Mouse (Mus musculus) lung, postnatal 4 days (tissue): ENCODE measurements around the gene Zbtb24.
A peak's percentile ranks its signal among the peaks of the same experiment; 100 is the strongest.
"Not testable (repeated sequence)": the region's sequence is repeated elsewhere in the genome, so short reads cannot be mapped to it uniquely, and the experiment has no call there.

Experiments
- DNase-seq, 2 experiments: peaks; one replicate each; pipeline ENCODE4 v3.0.0; 2021

Zbtb24 gene

GRCm38 (mm10) chr10:41450137-41450670, at the start of gene Zbtb24:
TSS of gene Zbtb24 (plus strand) at chr10:41450383.
- DNase-seq = peak; percentile 97

- DNase-seq = no peak
Observed at GRCm38 (mm10) chr10:41401097-41401496, 49.1 kb upstream of the Zbtb24 start.

GRCm38 (mm10) chr10:41403364-41403763, 46.8 kb upstream of the Zbtb24 start:
- peak; percentile 16 to 38 for DNase-seq

- DNase-seq = peak in 1 of 2 experiments; percentile 9
Observed at GRCm38 (mm10) chr10:41403893-41404612, 46.1 kb upstream of the Zbtb24 start.

- DNase-seq = not testable (repeated sequence)
Observed at GRCm38 (mm10) chr10:41410176-41410575, 40.0 kb upstream of the Zbtb24 start.

DNA sequence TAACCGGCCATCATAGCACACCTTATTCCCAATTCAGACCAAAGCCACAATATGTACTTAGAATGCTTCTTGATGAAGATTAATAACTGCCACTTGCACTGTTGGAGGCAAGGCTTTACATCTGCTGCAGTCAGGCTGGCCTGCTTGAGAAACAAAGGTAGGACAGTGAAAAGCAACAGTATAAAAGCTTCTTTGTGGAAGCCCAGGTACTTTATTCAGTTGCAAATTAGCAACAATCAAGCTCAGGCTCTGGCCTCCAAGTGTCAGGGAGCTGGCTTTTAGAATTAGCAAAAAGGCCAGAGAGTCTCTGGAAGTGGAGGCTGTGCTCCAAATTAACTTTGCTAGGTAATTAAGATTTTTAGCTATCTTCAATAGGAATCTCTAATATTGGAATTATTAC, 39.4 kb upstream of the Zbtb24 start:
- DNase-seq = not testable (repeated sequence)

- not testable (repeated sequence) for DNase-seq
Observed at GRCm38 (mm10) chr10:41413471-41413870, 36.7 kb upstream of the Zbtb24 start.

DNA sequence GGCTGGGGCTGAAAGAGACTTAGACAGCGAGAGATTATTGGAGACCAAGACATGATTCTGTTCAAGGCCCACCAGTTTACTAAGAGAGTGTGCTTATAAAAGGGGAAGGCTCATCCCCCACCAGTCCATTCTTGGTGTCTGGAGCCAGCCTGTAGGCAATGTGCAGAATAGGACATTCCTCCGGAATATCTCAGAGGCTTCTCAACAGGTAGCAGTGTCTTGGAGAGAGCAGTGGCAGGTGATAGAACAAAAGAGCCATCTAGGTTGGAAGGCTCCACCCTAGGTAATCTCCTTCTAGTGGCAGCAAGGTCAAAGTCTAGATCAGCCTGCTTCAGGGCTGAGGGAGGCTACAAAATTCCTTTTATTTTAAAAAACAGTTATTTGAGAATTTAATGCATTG, 34.8 kb upstream of the Zbtb24 start:
- not testable (repeated sequence) for DNase-seq

- no peak for DNase-seq
Observed at GRCm38 (mm10) chr10:41420496-41421200, 29.5 kb upstream of the Zbtb24 start.

DNA sequence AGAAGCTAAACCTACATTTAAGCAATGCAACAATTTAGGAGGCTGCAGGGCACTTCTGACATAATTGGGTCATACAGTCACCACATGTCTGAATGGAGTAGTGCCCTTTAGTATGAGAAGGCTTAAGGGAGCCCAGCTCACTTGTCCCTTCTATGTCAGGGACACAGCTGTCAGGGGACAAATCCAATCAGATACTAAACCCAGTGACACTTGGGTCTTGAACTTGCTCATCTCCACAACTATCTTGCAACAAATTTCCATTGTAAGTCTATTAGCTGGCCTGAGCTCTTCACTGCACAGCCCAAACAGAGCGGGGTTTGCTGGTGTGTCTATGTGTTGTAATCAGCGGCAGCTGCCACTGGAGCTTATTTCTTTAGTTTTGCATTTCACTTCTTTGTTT, 26.5 kb upstream of the Zbtb24 start:
- no peak for DNase-seq

GRCm38 (mm10) chr10:41426368-41426767, 23.8 kb upstream of the Zbtb24 start:
- no peak for DNase-seq

- DNase-seq = peak; percentile 41 to 73
Observed at GRCm38 (mm10) chr10:41434624-41435023, 15.6 kb upstream of the Zbtb24 start.

DNA sequence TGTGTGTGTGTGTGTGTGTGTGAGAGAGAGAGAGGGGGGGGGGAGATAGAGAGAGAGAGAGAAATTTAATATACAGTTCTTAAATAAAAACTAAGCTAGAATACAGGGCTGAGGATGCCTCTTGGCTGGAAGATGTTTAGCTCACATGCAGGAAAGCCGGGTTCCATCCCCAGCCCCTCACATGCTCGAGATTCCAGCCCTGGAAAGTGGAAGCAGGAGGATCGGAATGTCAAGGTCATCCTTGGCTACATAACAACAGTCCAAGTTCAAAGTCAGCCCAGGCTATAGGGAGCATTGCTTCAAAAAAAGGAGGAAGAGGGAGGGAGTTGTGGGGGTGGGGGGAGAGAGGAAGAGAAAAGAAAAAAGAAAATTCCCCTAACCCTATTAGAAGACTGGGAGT, 15.0 kb upstream of the Zbtb24 start:
- DNase-seq = no peak

DNA sequence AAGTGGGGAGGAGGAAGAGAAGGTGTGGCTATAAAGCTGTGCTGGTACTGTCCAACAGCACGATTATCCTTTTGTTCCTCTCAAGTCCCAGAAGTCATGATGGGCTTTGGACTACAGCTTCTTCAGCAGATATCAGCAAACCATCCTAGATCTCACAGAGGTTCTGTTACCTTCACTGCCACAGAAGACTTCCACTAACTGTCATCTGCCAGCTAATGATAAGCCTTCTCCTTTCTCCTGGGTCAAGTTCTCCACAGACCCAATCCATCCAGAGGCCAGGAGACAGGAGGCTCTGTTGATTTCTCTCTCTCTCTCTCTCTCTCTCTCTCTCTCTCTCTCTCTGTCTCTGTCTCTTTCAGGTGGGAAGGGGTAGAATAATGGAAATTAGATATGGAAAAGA, 2.0 kb upstream of the Zbtb24 start:
- DNase-seq = no peak

DNA sequence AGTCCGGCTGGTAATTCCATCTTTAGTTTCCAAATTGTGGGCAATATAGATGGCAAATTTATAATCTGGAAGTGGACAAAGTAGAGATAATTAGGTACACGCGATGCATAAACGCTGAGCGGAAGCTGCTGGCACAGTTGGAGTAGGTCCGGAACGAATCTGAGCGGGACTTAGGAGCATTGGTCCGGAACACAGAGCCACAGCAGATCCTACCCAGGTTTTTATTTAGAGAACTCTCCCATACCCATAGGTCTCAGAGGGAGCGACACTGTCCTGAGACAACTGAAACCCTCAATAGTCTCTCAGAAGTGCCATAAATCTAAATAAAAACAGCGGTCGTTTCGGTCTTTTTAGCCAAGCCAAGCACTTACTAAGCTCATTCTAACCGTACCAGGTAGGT, 499 bp upstream of the Zbtb24 start:
- DNase-seq = no peak

DNA sequence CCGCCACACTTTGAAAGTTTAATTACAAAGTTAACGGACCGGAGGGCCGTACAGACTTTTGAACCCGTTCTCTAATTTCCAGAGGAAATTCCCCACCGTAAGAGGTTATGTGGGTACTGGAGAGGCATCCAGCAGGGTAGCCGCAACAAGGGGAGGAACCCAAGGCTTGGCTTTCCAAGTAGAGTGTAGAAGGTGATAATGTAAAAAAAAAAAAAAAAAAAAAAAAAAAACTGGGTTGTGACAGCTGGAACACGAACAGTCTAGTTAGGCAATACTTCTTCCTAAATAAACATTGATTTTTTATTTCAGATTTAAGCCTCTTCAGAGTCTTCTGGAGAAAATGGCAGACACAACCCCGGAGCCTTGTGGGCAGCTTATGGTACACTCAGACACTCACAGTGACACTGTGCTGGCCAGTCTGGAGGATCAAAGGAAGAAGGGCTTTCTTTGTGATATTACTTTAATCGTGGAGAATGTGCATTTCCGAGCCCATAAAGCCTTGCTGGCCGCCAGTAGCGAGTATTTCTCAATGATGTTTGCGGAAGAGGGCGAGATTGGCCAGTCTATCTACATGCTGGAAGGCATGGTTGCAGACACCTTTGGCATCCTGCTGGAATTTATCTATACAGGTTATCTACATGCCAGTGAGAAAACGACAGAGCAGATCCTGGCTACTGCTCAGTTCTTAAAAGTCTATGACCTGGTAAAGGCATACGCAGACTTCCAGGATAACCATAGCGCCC, 768 bp downstream of the Zbtb24 start:
- DNase-seq = no peak

DNA sequence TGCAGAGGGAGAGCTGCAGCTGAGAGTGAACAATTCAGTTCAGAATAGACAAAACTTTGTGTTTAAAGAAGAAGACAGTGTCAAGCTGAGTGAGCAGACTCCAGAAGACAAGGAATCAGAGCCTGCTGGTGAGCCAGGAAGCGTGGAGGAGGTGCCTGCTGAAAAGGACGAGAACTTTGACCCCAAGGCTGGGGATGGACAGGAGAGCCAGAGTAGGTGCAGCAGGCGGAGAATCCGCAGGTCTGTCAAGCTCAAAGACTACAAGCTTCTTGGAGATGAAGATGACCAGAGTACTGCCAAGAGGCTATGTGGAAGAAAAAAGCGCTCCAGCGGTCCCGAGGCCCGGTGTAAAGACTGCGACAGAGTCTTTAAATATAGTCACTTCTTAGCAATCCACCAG, 1.5 kb downstream of the Zbtb24 start:
- DNase-seq = no peak

- no peak for DNase-seq
Observed at GRCm38 (mm10) chr10:41452791-41453190, 2.6 kb downstream of the Zbtb24 start.

GRCm38 (mm10) chr10:41459990-41460389, 9.8 kb downstream of the Zbtb24 start:
- DNase-seq = no peak

GRCm38 (mm10) chr10:41460501-41460900, 10.3 kb downstream of the Zbtb24 start:
- no peak for DNase-seq

GRCm38 (mm10) chr10:41461057-41461722, 11.0 kb downstream of the Zbtb24 start:
- DNase-seq = no peak

- DNase-seq = no peak
Observed at GRCm38 (mm10) chr10:41464401-41464955, 14.3 kb downstream of the Zbtb24 start.

DNA sequence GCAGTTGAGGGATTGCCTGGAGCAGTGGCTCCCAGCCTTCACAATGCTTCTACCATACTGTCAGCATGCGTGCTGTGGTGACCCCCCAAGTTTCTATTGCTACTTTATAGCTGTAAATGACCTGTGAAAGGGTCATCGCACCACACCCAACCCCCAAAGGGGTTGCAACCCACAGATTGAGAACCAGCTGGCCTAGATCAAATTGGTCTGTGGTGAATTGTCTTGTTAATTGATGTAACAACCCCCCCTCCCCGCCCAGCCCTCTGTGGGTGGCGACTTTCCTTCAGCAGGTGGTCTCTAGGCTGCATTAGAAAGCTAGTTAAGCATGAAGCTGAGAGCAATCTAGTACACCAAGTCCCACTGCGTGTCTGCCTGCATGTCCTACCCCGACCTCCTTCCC, 17.1 kb downstream of the Zbtb24 start:
- no peak for DNase-seq
